Mouse (Mus musculus) liver, embryonic 13.5 days (tissue): ENCODE results near the gene Ckap4. TPM values are rescaled to one million over a fixed set of nuclear protein-coding genes. Genes with fewer than 3 reads are reported as not detected.
A peak's percentile ranks its signal among the peaks of the same experiment; 100 is the strongest.

Source experiments
- ATAC-seq: fragments of 200-750 bp; cut with Nextera tagmentation; 2 replicates; pipeline ENCODE4 v1.8.0; 2017; ENCODE audit warnings: low read depth, mild to moderate bottlenecking, moderate number of reproducible peaks, moderate library complexity
- DNase-seq: peaks from one replicate; pipeline ENCODE4 v3.0.0; 2022
- H3K27ac ChIP-seq: fragments of 300-500 bp; sonication (generic); 2 replicates; pipeline ENCODE4 v1.5.1; 2015; ENCODE audit warnings: moderate library complexity, mild to moderate bottlenecking, inconsistent platforms
- H3K27me3 ChIP-seq: fragments of 300-500 bp; sonication (generic); 2 replicates; pipeline ENCODE4 v1.6.1; 2015; ENCODE audit warnings: mild to moderate bottlenecking, inconsistent platforms
- H3K36me3 ChIP-seq: fragments of 300-500 bp; sonication (generic); 2 replicates; pipeline ENCODE4 v1.6.1; 2015; ENCODE audit warnings: mild to moderate bottlenecking, inconsistent platforms
- H3K4me1 ChIP-seq: fragments of 300-500 bp; sonication (generic); replicated peaks from 2 replicates; pipeline ENCODE4 v1.6.1; 2015; ENCODE audit warnings: inconsistent platforms
- H3K4me2 ChIP-seq: fragments of 300-500 bp; sonication (generic); 2 replicates; pipeline ENCODE4 v1.6.1; 2015; ENCODE audit warnings: inconsistent platforms, mild to moderate bottlenecking, moderate library complexity
- H3K4me3 ChIP-seq: fragments of 300-500 bp; sonication (generic); replicated peaks from 2 replicates; pipeline ENCODE4 v1.5.1; 2015; ENCODE audit warnings: mild to moderate bottlenecking, inconsistent platforms
- H3K9ac ChIP-seq: fragments of 300-500 bp; sonication (generic); 2 replicates; pipeline ENCODE4 v1.6.1; 2015; ENCODE audit warnings: mild to moderate bottlenecking, inconsistent platforms
- H3K9me3 ChIP-seq: fragments of 300-500 bp; sonication (generic); replicated peaks from 2 replicates; pipeline ENCODE4 v1.6.1; 2016; ENCODE audit warnings: inconsistent platforms
- WGBS: fragments of 180-500 bp; shearing (Covaris S2); methylation state at CpG from one replicate; pipeline ENCODE4 v1.1.7; 2015; ENCODE audit not compliant: insufficient replicate concordance; 5-methylcytosine and 5-hydroxymethylcytosine counted together
- polyA plus RNA-seq: library from polyadenylated mRNA; unstranded; fragments of >200 nt; fragmentation: Nextera tagmentation; extraction: Ambion mirVana; gene quantifications from 2 replicates; pipeline ENCODE4 v1.2.1, GENCODE M21; 2015

The Ckap4 gene
- polyA plus RNA-seq = 9.8 and 11.3 TPM in 2 replicates

DNA sequence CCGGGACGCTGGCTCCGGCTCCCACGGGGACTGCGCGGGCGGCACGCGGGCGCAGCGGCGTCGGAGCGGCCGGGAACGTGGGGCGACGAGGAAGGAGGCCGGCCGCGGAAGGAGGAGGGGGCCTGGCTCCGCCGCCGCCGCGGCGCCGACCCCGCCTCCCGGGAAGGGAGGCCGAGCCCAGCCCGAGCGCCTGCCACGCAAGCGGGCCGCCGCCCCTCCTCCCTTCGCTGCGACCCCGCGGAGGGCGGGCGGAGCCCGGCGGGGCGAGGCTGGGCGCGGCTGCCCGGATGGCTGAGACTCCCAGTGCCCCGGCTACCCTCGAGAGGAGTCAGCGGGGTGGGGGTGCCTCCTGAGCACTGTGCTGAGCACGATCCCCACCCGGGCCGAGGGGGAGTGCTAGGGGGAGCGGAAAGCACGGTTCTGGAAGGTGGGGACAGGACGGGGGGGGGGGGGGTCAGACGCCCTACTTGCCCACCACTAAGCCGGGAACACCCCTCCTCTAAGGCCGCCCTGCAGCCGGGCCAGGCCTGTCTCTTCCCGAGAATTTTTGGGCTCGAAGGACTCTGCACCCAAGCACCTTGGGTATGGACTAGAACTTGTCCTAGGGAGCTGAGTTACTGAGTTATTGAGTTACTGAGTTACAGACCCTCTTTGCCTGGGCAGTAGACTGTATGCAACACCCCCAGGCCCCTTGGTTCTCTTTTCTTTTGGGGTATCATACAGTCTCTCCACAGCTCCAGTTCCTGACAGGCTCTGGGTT lies at the start of gene Ckap4:
TSS of gene Ckap4 (minus strand) at position 151 of the 760 bp plus-strand sequence.
- H3K27me3 ChIP-seq = peaks cover 77% of the 10 kb centered on the region
- H3K36me3 ChIP-seq = no peaks in the 10 kb centered on the region
- DNase-seq = no peak
- ATAC-seq = peak; percentile 60
- H3K4me1 ChIP-seq = peaks cover 16% of the 10 kb centered on the region
- H3K27ac ChIP-seq = peak within 1 kb of the TSS; percentile 34; the same call in 1 of the 2 replicates
- WGBS = 1% methylated on average over 36 of the region's 64 CpGs
- H3K9ac ChIP-seq = peak within 1 kb of the TSS; percentile 64
- peak within 1 kb of the TSS; percentile 66 for H3K4me3 ChIP-seq
- no peaks in the 10 kb centered on the region for H3K9me3 ChIP-seq
- peak within 1 kb of the TSS; percentile 69 for H3K4me2 ChIP-seq

DNA sequence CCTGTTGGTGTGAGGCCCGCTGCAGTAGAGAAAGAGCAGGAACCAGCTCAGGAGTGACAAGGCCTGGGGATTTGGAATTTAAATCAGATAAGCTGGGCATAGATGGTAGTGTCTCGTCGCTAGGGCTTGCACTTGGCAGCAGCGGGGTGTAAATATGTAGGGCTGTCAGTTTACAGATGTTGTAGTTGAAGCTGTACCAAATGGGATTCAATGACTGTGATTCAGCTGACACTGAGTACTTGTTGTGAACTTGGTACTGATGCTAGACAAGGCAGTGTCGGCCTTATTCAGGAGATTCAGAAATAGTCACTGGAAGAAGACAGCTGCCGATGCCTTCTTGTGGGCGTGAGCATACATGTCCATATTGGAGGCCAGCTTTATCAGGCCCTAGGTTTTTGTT lies 48.4 kb upstream of the Ckap4 start:
- DNase-seq (no peak), ATAC-seq (no peak)
- no peak overlapping the region for H3K4me3 ChIP-seq
- no peak overlapping the region for H3K4me2 ChIP-seq
- no peak overlapping the region for H3K27ac ChIP-seq
- 73% methylated on average over 7 of the region's 7 CpGs for WGBS
- H3K9ac ChIP-seq = no peak overlapping the region
- H3K27me3 ChIP-seq = no peaks in the 10 kb centered on the region
- H3K36me3 ChIP-seq = no peaks in the 10 kb centered on the region
- peaks cover 34% of the 10 kb centered on the region for H3K4me1 ChIP-seq
- H3K9me3 ChIP-seq = no peaks in the 10 kb centered on the region

- DNase-seq (no peak), ATAC-seq (no peak)
- Histone ChIP-seq H3K9me3 (no peaks in the 10 kb centered on the region), H3K36me3 (no peaks in the 10 kb centered on the region), H3K4me2 (no peak overlapping the region), H3K9ac (no peak overlapping the region), H3K27me3 (no peaks in the 10 kb centered on the region), H3K4me1 (peaks cover 39% of the 10 kb centered on the region), H3K27ac (no peak overlapping the region), H3K4me3 (no peak overlapping the region)
- 48% methylated on average over 8 of the region's 8 CpGs for whole genome bisulfite sequencing
Observed at GRCm38 (mm10) chr10:84581191-84581590, 47.3 kb upstream of the Ckap4 start.

- no peaks in the 10 kb centered on the region for H3K27me3 ChIP-seq
- H3K9ac ChIP-seq = peak overlapping the region; percentile 85; the same call in 1 of the 2 replicates
- H3K27ac ChIP-seq = no peak overlapping the region
- H3K9me3 ChIP-seq = no peaks in the 10 kb centered on the region
- peak overlapping the region; percentile 95 for H3K4me2 ChIP-seq
- H3K4me1 ChIP-seq = peaks cover 51% of the 10 kb centered on the region
- H3K4me3 ChIP-seq = peak overlapping the region; percentile 89; the same call in 1 of the 2 replicates
- WGBS = 12% methylated on average over 2 of the region's 2 CpGs
- DNase-seq = no peak
- no peaks in the 10 kb centered on the region for H3K36me3 ChIP-seq
- ATAC-seq = no peak
Observed at GRCm38 (mm10) chr10:84579527-84579926, 45.7 kb upstream of the Ckap4 start.

- no peaks in the 10 kb centered on the region for H3K36me3 ChIP-seq
- ATAC-seq (no peak), DNase-seq (no peak)
- peak overlapping the region; percentile 95 for H3K4me2 ChIP-seq
- peak overlapping the region; percentile 85 for H3K9ac ChIP-seq
- no peak overlapping the region for H3K27ac ChIP-seq
- no peaks in the 10 kb centered on the region for H3K27me3 ChIP-seq
- H3K4me1 ChIP-seq = peaks cover 56% of the 10 kb centered on the region
- peak overlapping the region; percentile 89 for H3K4me3 ChIP-seq
- no peaks in the 10 kb centered on the region for H3K9me3 ChIP-seq
- WGBS = 72% methylated on average over 10 of the region's 10 CpGs
Observed at GRCm38 (mm10) chr10:84578738-84579137, 44.9 kb upstream of the Ckap4 start.

DNA sequence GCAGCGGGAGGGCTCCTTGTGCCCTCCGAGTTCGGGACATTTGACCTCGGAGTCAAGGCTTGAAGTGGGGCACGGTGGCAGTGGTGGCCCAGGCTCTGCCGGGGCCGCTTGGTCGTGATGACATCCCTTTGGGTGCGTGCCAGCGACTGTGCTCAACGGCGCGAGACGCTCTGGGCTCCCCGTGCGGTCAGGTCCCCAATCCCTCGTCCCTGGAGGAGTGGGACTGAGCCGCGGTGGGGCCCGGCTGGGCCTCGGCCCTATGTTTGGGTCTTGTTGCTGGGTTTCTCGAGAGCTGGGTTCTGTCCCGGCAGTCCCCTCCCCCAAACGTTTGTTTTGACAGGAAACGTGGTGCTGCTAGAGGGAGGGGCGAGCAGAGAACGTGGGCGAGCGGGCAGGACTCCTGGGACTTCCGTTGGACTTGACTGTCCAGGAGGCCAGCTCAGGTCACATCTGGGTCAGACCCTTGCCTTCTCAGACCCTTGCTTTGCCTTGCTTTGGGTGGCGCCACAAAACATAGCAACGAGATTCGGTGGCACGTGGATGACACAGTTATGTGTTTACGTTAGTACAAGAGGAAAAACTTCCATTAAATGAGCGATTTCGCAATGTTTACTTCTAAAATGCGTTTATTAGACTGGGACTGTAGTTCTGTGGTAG lies 43.3 kb upstream of the Ckap4 start:
- Histone ChIP-seq H3K27me3 (no peaks in the 10 kb centered on the region), H3K9me3 (no peaks in the 10 kb centered on the region), H3K36me3 (no peaks in the 10 kb centered on the region), H3K4me1 (peaks cover 65% of the 10 kb centered on the region), H3K4me2 (peak overlapping the region; percentile 95), H3K9ac (peak overlapping the region; percentile 85), H3K27ac (peak overlapping the region; percentile 96), H3K4me3 (peak overlapping the region; percentile 89)
- DNase-seq (peak; percentile 52), ATAC-seq (no peak)
- WGBS = 2% methylated on average over 38 of the region's 38 CpGs

DNA sequence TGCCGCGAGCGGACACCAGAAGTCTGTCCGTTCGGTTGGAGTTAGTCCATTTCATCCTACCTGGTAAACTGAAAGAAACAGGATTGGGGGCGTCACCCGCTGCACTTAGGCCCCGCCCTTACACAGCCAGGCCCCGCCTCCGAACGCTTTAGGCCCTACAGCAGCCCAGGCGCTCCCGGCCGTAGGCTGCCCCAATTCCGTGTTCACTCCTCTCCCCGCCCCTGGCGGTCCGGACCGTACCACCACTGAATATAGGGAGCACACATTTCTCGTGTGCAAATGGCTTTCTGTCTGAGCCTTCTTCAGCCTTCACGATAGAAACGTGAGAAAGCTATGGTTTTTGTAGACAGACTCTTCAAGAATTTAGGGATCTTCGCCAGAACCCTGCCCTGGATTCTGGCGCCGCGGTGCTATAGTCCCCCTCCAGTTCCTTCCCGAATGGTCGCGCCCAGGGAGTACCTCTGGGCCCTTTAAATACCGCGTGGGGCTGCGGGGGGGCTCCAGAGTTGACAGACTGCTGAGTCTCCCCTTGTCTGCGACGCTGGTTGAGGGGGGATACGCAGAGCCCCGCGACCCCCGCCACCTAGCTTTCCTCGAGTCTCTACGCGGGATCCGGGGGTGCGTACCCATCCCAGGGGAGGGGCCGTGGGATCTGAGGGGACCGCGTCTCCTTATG lies 42.7 kb upstream of the Ckap4 start, which contains the start of gene Tcp11l2:
TSS of gene Tcp11l2 (plus strand) at position 232 of the 676 bp plus-strand sequence.
- peak within 1 kb of the TSS; percentile 96 for H3K27ac ChIP-seq
- H3K9me3 ChIP-seq = no peaks in the 10 kb centered on the region
- H3K4me2 ChIP-seq = peak within 1 kb of the TSS; percentile 95
- H3K36me3 ChIP-seq = no peaks in the 10 kb centered on the region
- peak; percentile 89 for DNase-seq
- no peaks in the 10 kb centered on the region for H3K27me3 ChIP-seq
- peaks cover 66% of the 10 kb centered on the region for H3K4me1 ChIP-seq
- peak; percentile 94 for ATAC-seq
- under 1% methylated on average over 46 of the region's 46 CpGs for WGBS
- peak within 1 kb of the TSS; percentile 85 for H3K9ac ChIP-seq
- H3K4me3 ChIP-seq = peak within 1 kb of the TSS; percentile 89

- no peaks in the 10 kb centered on the region for H3K36me3 ChIP-seq
- peaks cover 64% of the 10 kb centered on the region for H3K4me1 ChIP-seq
- H3K27me3 ChIP-seq = no peaks in the 10 kb centered on the region
- DNase-seq (peak; percentile 91), ATAC-seq (peak; percentile 92)
- no peaks in the 10 kb centered on the region for H3K9me3 ChIP-seq
- H3K4me2 ChIP-seq = peak overlapping the region; percentile 95
- peak overlapping the region; percentile 85 for H3K9ac ChIP-seq
- WGBS = under 1% methylated on average over 14 of the region's 14 CpGs
- H3K4me3 ChIP-seq = peak overlapping the region; percentile 89
- peak overlapping the region; percentile 96 for H3K27ac ChIP-seq
Observed at GRCm38 (mm10) chr10:84576029-84576394, 42.1 kb upstream of the Ckap4 start.

DNA sequence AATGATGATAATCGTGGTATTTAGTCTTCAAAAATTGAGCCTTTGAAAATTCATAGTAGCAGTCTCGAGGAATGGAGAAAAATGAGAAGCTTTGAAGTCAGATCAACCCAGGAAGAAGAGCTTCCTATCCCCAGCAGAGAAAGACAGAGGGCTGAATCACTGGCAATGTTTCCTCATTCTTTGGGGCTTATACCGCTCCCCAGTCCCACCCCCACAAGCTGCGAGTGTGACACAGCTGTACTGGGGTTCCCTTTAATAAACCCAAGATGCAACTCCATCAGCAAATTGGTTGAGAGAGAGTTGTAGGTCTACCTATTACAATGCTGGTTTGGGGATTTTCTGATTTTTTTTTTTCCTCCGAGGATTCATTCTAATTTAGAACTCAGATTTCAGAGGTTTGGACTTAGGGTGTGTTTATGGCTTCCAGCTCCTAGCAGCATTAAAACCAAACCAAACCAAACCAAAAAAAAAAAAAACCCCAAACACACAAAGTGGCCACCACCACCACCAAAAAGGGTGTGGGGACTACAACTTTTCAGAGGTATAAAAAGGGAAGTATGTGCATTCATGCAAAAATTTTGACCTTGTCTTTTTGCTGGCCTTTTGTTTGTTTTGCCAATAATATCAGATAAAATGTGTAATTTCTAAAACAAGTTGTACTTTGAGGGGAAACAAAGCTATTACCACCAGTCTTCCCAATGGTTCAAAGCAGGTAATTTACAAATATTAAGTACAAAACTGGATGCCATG lies 40.0 kb upstream of the Ckap4 start:
- DNase-seq (no peak), ATAC-seq (no peak)
- Histone ChIP-seq H3K27me3 (peaks cover 8% of the 10 kb centered on the region; the same call in 1 of the 2 replicates), H3K27ac (peak overlapping the region; percentile 96), H3K4me3 (no peak overlapping the region), H3K36me3 (no peaks in the 10 kb centered on the region), H3K4me2 (no peak overlapping the region), H3K9me3 (no peaks in the 10 kb centered on the region), H3K4me1 (peaks cover 52% of the 10 kb centered on the region), H3K9ac (peak overlapping the region; percentile 85; the same call in 1 of the 2 replicates)
- WGBS = 37% methylated on average over 5 of the region's 5 CpGs

DNA sequence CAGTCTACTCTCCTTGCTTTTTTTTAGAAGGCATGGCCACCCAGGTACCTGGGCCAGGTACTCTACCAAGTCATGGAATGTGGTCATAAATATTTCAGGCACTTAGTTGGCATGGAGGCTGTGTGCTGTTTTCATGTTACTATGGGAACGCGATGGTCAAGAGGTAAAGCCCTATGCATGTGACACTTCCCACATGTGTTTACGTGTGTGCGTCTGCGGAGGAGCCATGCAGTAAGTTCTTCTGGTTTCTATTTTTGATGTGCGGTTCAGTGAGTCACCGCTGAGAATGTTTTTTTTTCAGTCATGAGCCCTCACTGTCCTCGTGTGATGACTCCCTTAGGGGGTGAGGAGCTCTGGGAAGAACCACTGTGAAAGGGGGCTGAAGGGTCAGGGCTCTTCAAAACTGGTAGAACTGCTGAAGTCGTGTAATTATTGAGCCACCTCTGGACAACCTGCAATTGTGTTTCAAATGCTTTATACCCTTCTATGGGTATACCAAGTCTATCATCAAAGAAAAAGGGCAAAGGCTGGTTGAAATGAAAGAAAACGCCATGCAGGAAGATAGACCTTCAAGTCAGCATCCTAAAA lies 37.3 kb upstream of the Ckap4 start:
- no peak overlapping the region for H3K4me2 ChIP-seq
- DNase-seq = no peak
- H3K27ac ChIP-seq = no peak overlapping the region
- no peak overlapping the region for H3K4me3 ChIP-seq
- no peak for ATAC-seq
- H3K9ac ChIP-seq = no peak overlapping the region
- H3K36me3 ChIP-seq = no peaks in the 10 kb centered on the region
- WGBS = 73% methylated on average over 10 of the region's 10 CpGs
- H3K4me1 ChIP-seq = peaks cover 30% of the 10 kb centered on the region
- H3K27me3 ChIP-seq = peaks cover 14% of the 10 kb centered on the region
- no peaks in the 10 kb centered on the region for H3K9me3 ChIP-seq
